Mouse (Mus musculus) limb, embryonic 15.5 days (tissue): ENCODE data around the gene Sipa1. TPM values are rescaled to one million over a fixed set of nuclear protein-coding genes. Genes with fewer than 3 reads are reported as not detected.

Experiments
- ATAC-seq: fragments of 200-750 bp; cut with Nextera tagmentation; 2 replicates; pipeline ENCODE4 v1.8.0; 2017; ENCODE audit warnings: low read depth, moderate TSS enrichment; ENCODE audit not compliant: insufficient number of reproducible peaks, low FRiP score, low TSS enrichment
- H3K27ac ChIP-seq: fragments of 300-500 bp; sonication (generic); 2 replicates; pipeline ENCODE4 v1.5.1; 2015; ENCODE audit warnings: moderate library complexity, mild to moderate bottlenecking, inconsistent platforms
- H3K27me3 ChIP-seq: fragments of 300-500 bp; sonication (generic); 2 replicates; pipeline ENCODE4 v1.6.1; 2015; ENCODE audit warnings: inconsistent platforms
- H3K36me3 ChIP-seq: fragments of 300-500 bp; sonication (generic); 2 replicates; pipeline ENCODE4 v1.6.1; 2015; ENCODE audit warnings: inconsistent platforms
- H3K4me1 ChIP-seq: fragments of 300-500 bp; sonication (generic); 2 replicates; pipeline ENCODE4 v1.6.1; 2015; ENCODE audit warnings: inconsistent platforms
- H3K4me2 ChIP-seq: fragments of 300-500 bp; sonication (generic); 2 replicates; pipeline ENCODE4 v1.6.1; 2015; ENCODE audit warnings: mild to moderate bottlenecking, inconsistent platforms
- H3K4me3 ChIP-seq: fragments of 300-500 bp; sonication (generic); 2 replicates; pipeline ENCODE4 v1.5.1; 2015; ENCODE audit warnings: mild to moderate bottlenecking, inconsistent platforms
- H3K9ac ChIP-seq: fragments of 300-500 bp; sonication (generic); 2 replicates; pipeline ENCODE4 v1.6.1; 2015; ENCODE audit warnings: inconsistent platforms
- H3K9me3 ChIP-seq: fragments of 300-500 bp; sonication (generic); 2 replicates; pipeline ENCODE4 v1.6.1; 2016; ENCODE audit warnings: inconsistent platforms
- WGBS: fragments of 180-500 bp; shearing (Covaris S2); methylation state at CpG from one replicate; pipeline ENCODE4 v1.1.7; 2015; 5-methylcytosine and 5-hydroxymethylcytosine counted together
- polyA plus RNA-seq: library from polyadenylated mRNA; unstranded; fragments of >200 nt; fragmentation: Nextera tagmentation; extraction: Ambion mirVana; gene quantifications from 2 replicates; pipeline ENCODE4 v1.2.1, GENCODE M21; 2015

The Sipa1 gene
- polyA plus RNA-seq, 1 experiment from 2014 or later: 31.2 TPM

DNA sequence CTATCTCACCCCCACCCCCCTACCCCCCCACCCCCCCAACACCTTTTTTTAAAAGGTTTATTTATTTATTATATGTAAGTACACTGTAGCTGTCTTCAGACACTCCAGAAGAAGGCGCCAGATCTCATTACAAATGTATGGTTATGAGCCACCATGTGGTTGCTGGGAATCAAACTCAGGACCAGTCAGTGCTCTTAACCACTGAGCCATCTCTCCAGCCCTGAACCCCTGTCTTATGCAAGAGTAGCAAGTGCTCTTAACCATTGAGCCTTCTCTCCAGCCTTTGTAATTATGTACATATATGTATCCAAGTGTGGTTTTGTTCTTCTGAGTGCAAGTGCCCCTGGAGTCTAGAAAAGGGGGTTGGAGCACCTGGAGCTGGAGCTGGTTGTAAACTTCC lies 51.5 kb downstream of the Sipa1 start:
- Histone ChIP-seq H3K27ac (no peak overlapping the region), H3K9me3 (no peaks in the 10 kb centered on the region), H3K4me1 (peaks cover 23% of the 10 kb centered on the region), H3K4me2 (no peak overlapping the region), H3K36me3 (peaks cover 19% of the 10 kb centered on the region), H3K27me3 (no peaks in the 10 kb centered on the region), H3K9ac (no peak overlapping the region), H3K4me3 (no peak overlapping the region)
- no peak for ATAC-seq
- 75% methylated on average over 1 of the region's 1 CpGs for WGBS

- Histone ChIP-seq H3K9ac (peak within 1 kb of the TSS; percentile 69), H3K4me3 (peak within 1 kb of the TSS; percentile 69), H3K27me3 (no peaks in the 10 kb centered on the region), H3K36me3 (peaks cover 41% of the 10 kb centered on the region), H3K27ac (peak within 1 kb of the TSS; percentile 99), H3K4me2 (peak within 1 kb of the TSS; percentile 75), H3K4me1 (peaks cover 23% of the 10 kb centered on the region), H3K9me3 (no peaks in the 10 kb centered on the region)
- peak; percentile 88 for ATAC-seq
- WGBS: 2% methylated on average over 55 of the region's 55 CpGs
Observed at GRCm38 (mm10) chr19:5609547-5610404, 53.7 kb downstream of the Sipa1 start, which contains the start of gene Kat5. TSS of gene Kat5 (minus strand) at chr19:5610237.

DNA sequence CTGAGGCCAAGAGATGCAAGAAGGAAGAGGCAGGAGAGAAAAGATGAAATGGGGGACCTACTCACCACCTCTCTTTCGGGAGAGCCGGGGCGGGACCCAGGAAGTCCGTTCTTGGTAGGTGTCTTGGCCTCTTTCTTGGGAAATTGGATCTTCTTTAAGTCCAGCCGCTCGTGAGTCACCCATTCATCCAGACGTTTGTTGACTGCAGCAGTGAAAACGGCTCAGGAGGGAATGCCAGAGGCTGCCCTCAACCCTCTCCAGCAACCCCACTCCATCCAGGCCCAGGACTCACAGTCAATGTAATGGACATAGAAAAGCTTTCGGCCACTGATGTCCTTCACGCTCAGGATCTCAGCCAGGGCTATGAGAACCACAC lies 54.3 kb downstream of the Sipa1 start:
- H3K36me3 ChIP-seq: peaks cover 48% of the 10 kb centered on the region
- H3K4me1 ChIP-seq: peaks cover 23% of the 10 kb centered on the region
- no peaks in the 10 kb centered on the region for H3K27me3 ChIP-seq
- 46% methylated on average over 10 of the region's 10 CpGs for WGBS
- no peaks in the 10 kb centered on the region for H3K9me3 ChIP-seq
- ATAC-seq: no peak
- H3K4me2 ChIP-seq: peak overlapping the region; percentile 75
- peak overlapping the region; percentile 69 for H3K4me3 ChIP-seq
- peak overlapping the region; percentile 99 for H3K27ac ChIP-seq
- H3K9ac ChIP-seq: peak overlapping the region; percentile 69

- 95% methylated on average over 13 of the region's 13 CpGs for WGBS
- Histone ChIP-seq H3K4me3 (peak overlapping the region; percentile 69), H3K27ac (peak overlapping the region; percentile 99; the same call in 1 of the 2 replicates), H3K4me1 (peaks cover 28% of the 10 kb centered on the region), H3K4me2 (peak overlapping the region; percentile 75), H3K9me3 (no peaks in the 10 kb centered on the region), H3K36me3 (peaks cover 52% of the 10 kb centered on the region), H3K9ac (peak overlapping the region; percentile 69; the same call in 1 of the 2 replicates), H3K27me3 (no peaks in the 10 kb centered on the region)
- ATAC-seq: no peak
Observed at GRCm38 (mm10) chr19:5608707-5609106, 54.8 kb downstream of the Sipa1 start.

DNA sequence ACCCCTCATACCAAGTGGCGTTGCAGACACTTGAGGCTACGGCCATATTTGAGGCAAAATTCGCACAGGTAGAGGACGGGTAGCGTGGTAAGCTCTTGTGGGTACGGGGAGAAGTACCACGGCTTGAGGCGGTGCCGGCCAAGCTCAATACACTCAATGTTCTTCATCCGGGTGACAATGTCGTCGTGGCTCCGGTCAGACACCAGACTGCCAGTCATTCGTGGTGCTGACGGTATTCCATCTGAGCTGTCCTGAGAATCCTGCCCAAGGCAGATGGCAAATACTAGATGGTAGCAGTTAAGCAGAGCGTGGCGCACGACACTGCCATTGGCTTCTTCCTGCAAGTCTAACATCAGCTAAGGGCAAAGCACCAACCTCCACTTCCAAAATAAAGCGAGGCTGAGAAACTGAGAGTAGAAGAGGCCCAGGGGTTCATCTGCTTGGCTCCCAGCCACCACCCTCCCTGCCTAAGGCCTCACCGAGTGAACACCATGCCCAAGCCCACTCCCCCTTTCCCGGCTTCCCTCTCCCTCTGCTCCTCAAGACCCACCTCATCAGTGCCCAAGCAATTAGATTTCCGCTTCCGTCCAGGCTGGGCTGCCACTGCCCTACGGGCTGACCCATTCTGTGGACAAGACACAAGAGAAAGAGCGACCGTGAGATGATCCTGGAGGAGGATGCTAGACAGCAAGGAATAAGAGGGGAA lies 55.6 kb downstream of the Sipa1 start:
- H3K4me1 ChIP-seq: peaks cover 36% of the 10 kb centered on the region
- 91% methylated on average over 26 of the region's 26 CpGs for WGBS
- no peak overlapping the region for H3K4me3 ChIP-seq
- H3K27ac ChIP-seq: no peak overlapping the region
- H3K9me3 ChIP-seq: no peaks in the 10 kb centered on the region
- H3K27me3 ChIP-seq: no peaks in the 10 kb centered on the region
- no peak overlapping the region for H3K4me2 ChIP-seq
- H3K36me3 ChIP-seq: peaks cover 60% of the 10 kb centered on the region
- H3K9ac ChIP-seq: no peak overlapping the region
- ATAC-seq: no peak

- Histone ChIP-seq H3K36me3 (peaks cover 60% of the 10 kb centered on the region), H3K27ac (no peak overlapping the region), H3K4me2 (no peak overlapping the region), H3K9me3 (no peaks in the 10 kb centered on the region), H3K27me3 (no peaks in the 10 kb centered on the region), H3K9ac (no peak overlapping the region), H3K4me1 (peaks cover 44% of the 10 kb centered on the region), H3K4me3 (no peak overlapping the region)
- 83% methylated on average over 8 of the region's 8 CpGs for WGBS
- ATAC-seq: no peak
Observed at GRCm38 (mm10) chr19:5606196-5606595, 57.3 kb downstream of the Sipa1 start.

- Histone ChIP-seq H3K27me3 (no peaks in the 10 kb centered on the region), H3K4me3 (no peak overlapping the region), H3K27ac (no peak overlapping the region), H3K4me2 (no peak overlapping the region), H3K4me1 (peaks cover 38% of the 10 kb centered on the region), H3K9me3 (no peaks in the 10 kb centered on the region), H3K36me3 (peaks cover 60% of the 10 kb centered on the region), H3K9ac (no peak overlapping the region)
- ATAC-seq: no peak
- WGBS: 91% methylated on average over 7 of the region's 7 CpGs
Observed at GRCm38 (mm10) chr19:5605126-5605525, 58.4 kb downstream of the Sipa1 start.

DNA sequence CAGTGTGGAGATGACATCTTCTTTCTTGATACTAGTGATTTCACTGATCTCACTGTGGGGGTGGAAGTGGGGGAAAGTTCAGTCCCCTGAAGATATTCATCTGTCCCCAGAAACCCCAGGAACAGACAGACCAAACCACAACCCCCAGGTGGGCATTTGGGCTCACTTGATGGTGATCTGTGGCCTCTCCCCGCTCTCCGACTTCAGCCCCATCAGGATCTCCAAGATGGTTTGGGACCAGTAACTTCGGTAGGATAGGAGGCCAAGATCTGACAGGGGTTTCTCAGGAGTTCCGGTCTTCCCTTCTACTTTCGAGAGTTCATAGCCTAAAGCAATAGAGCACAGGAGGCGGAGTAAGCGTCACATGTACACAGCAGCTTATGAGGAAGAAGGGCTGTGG lies 59.8 kb downstream of the Sipa1 start:
- ATAC-seq: no peak
- WGBS: 77% methylated on average over 7 of the region's 7 CpGs
- no peaks in the 10 kb centered on the region for H3K27me3 ChIP-seq
- no peak overlapping the region for H3K27ac ChIP-seq
- peaks cover 57% of the 10 kb centered on the region for H3K36me3 ChIP-seq
- H3K9me3 ChIP-seq: no peaks in the 10 kb centered on the region
- H3K4me1 ChIP-seq: peaks cover 29% of the 10 kb centered on the region
- no peak overlapping the region for H3K9ac ChIP-seq
- H3K4me2 ChIP-seq: no peak overlapping the region
- no peak overlapping the region for H3K4me3 ChIP-seq

- H3K9ac ChIP-seq: peak within 1 kb of the TSS; percentile 86
- no peaks in the 10 kb centered on the region for H3K27me3 ChIP-seq
- H3K36me3 ChIP-seq: peaks cover 40% of the 10 kb centered on the region
- under 1% methylated on average over 64 of the region's 64 CpGs for WGBS
- H3K4me3 ChIP-seq: peak within 1 kb of the TSS; percentile 58
- H3K4me2 ChIP-seq: peak within 1 kb of the TSS; percentile 82
- no peaks in the 10 kb centered on the region for H3K9me3 ChIP-seq
- H3K27ac ChIP-seq: peak within 1 kb of the TSS; percentile 79
- peaks cover 21% of the 10 kb centered on the region for H3K4me1 ChIP-seq
- peak; percentile 80 for ATAC-seq
Observed at GRCm38 (mm10) chr19:5601752-5602541, 61.6 kb downstream of the Sipa1 start, which contains the start of gene Rnaseh2c. TSS of gene Rnaseh2c (plus strand) at chr19:5601873.
